Mouse (Mus musculus) c-Kit-positive CD71-positive TER-119-negative erythroid progenitor cells, embryonic 14.5 days (primary cell): Measurements from ENCODE around the gene Sgip1.

Experiments
- DNase-seq: peaks from one replicate; pipeline ENCODE4 v3.0.0-alpha.2; 2013; ENCODE audit warnings: low read depth

Sgip1 gene

DNA sequence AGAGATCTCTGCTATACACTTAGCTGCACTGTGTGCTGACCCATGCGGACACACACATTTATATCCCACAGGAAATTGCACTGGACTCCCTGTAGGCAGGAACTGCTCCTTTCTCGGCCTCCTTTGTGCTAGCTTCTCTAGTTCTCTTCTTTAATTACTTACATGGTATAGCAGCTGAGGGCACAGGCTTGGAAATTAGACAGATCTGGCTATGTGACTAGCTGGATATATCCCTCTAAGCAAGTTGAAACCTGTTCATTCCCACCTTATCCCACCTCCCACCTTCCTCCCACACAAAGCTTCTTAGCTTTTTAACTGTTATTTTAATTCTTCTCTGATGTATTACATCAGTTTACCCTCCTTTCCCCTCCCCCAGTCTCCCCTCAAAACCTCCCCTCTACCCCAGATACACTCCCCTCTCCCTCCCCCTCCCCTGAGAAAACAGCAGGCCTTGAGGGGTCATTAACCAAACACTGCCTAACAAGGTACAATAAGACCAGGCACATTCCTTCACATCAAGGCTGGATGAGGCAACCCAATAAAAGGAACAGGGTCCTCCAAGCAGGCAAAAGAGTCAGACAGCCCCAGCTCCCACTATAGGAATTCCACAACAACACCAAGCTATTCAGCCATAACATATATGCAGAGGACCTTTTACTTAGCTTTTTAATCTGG, 34.6 kb downstream of the Sgip1 start:
- no peak for DNase-seq

DNA sequence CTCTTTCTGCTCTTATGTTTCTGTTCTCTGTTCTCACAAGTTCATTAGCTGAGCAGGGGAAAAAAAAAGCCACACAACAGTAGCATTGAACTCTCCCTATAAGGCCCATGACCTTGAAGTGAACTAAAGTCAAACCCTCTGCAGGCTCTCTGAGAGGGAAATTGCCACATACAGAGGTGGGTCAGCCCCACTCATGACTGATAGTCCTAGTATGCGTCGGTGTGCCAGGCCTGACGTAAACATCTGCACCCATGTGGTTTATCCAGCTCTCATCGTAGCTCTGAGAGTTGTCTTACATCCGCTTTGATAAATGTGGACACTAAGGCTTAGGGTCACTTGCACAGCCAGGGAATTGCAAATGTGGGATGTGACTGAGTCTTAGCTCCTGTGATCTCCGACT, 38.8 kb downstream of the Sgip1 start:
- DNase-seq = no peak

DNA sequence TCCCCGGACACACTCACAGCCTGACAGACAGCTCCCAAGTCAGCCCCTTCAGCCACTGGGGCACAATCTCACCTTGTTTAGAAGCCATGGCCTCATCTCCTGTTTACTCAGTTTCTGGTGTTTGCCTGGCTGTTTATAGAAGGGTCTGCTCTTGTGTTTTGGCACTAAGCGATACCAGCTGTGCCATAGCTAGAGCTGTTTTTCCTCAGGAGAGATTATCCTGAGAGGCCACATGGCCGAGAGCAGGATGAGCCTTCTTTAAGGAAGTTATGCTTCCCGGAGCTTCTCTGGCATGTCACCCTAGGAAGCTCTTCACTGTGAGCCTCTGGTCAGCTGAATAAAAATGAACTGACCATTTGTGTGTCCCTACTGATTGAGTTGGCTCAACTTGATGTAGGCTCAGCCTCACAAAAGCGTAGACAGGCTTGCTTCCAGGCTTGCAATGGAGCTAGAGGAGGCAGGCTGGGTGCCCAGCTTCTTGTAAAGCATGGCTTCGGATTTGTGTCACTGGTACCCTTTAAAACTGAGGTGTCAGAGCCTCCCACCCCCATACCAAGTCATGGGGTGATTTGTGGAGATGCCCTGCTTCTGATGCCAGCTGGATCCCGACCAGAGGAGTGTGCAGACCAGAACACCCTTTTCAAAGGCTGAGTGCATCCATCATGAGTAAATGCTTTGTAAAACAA, 42.1 kb downstream of the Sgip1 start:
- DNase-seq = no peak

DNA sequence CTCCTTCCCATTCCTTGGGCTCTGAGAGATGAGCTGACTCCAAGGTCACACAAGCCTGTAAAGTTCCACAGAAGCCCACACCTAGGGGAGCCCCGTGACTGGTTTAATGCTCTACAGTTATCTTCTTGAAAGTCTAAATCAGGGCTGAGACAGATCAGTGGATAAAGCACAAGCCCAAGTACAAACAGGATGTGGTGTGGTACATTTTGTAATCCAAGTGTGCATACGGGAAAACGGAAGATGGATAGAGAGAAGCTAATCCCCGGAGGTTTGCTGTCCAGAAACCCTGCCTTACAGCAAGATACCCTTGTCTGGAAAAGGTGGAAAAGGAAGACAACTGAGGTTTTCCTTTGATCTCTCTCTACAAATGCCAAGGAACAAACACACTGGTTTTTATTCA, 44.1 kb downstream of the Sgip1 start:
- DNase-seq = no peak

DNA sequence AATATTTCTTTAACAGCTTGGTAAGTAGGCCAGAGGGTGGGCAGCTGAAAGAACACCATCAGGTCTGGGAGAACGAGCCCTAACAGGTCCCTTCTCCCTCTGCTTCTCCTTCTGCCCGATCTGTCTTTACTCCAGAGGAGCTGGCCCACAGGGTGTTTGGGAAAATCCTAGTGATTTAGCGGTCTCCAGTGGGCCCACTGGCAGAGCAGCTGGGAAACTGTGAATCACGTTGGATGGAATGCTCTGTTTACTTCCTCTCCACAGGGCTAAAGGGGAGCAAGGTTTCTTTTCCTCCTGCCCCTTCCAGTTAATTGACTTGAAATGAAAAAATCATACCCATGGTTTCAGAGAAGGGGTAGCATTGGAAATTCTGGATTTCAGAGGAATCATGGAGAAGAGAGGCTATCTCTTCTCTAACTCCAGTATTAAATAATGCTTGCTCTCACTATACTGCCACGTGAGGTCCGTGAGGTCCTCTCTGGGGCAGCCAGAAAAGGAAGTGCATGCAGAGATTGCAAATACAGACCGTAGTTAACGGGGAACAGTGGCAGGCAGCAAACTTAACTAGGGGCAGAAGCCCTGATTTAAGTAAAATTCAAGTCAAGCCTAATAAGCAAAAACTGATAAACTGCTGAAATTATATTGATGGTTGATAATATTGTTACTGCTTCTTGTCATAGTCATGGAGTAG, 51.1 kb downstream of the Sgip1 start:
- DNase-seq = no peak

DNA sequence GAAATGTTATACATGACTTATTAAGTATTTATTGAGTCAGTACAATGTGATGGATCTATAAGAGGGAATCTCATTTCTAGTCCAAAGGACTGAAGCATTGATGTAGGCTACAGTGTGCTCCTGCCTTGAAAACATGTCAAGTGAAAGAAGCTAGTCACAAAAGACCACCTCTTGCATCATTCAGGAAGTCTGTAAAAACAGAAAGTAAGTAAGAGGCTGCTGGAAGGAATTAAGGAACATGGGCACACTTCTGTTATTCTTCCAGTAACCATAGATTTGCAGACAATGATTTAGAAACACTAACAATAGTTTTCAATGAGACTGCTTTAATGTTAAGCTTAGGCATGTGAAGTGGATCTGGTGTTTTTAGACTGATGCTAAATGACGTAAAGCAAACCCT, 60.4 kb downstream of the Sgip1 start:
- no peak for DNase-seq

DNA sequence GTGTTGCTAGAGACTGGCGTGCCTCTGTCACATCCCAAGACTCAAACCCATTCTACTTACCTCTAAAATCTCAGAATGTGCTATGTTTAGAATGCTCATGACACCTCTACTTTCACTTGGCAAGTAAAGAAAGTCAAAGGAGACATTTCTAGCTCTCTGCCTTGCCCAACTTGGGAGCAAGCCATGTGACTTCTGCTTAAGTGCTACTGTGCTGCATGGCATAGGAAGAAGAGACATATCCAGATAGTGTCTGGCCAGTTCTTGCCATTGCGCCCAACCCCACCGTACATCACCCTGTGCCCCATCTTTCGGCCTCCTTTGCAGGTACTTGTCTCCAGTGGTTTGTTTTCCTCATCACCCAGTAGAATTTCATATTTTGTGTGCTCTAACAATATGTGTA, 60.8 kb downstream of the Sgip1 start:
- no peak for DNase-seq

DNA sequence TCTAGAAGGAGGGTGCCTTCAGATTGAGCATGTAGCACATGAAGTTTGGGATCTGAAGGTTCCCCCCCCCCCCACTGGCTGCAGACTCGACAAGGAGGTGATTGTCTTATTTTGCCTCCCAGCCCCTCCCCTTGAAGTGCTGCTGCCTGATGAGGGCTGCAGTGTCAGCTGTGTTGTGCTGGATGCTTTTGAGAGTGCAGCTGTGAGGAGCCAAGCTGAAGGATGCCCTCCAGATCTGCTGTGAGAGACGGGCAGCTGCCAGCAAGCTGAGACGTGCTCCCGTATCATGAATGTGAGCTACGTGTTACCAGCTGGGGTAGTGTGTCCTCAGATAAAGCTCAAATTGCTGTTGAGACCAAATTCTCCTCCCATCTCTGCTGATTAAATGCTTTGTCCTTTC, 63.5 kb downstream of the Sgip1 start:
- DNase-seq = no peak

DNA sequence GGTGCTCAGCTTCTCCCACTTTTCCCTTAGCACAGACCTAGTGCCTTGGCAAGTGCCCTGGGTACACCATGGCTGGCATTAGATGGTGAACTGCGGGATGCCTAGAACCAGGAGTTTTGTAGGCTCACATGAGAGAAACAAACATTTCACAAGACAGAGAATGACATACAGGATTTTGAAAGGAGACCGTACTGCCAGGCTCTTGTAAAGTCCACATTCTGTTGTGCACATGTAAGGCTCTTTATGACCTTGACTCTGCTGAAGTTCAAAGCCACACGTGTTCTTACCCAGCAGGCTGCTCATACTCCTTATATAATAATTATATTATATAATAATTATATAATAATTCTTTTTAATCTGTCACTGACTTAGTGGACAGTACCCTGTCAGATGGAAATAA, 65.9 kb downstream of the Sgip1 start:
- DNase-seq = no peak

DNA sequence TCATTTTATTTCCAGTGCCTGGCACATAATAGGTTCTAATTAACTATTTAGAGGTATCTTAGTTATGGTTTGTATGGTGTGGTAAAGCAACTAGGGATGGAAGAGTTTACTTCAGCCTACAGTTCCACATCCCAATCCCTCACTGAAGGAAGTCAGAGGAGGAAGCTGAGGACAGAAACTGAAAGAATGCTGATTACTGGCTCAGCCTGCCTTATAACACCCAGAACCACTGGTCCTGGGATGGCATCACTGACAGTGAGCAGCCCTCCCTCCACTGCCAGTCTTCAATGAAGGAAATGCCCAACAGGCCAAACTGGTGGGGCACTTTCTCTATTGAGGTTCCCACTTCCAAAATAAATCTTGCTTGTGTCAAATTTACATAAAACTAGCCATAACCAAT, 67.2 kb downstream of the Sgip1 start:
- DNase-seq = no peak

DNA sequence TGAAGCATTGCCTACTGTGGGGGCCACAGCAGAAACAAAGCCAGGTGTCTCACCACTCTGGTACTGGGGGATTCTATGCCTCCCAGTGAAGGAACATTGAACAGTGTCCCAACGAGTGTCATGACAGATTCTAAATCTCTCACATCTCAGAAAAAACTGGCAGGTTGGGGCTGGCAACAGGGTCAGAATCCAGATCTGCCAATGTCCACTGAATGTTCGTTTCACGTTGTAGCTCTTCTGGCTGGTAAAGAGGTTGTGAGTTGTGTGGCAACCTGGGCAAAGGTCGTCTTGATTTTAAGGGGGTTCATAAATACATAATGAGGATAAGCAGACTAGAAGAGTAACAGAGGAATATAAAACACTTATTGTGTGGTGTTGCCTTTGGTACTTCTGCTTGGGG, 68.2 kb downstream of the Sgip1 start:
- DNase-seq = no peak

DNA sequence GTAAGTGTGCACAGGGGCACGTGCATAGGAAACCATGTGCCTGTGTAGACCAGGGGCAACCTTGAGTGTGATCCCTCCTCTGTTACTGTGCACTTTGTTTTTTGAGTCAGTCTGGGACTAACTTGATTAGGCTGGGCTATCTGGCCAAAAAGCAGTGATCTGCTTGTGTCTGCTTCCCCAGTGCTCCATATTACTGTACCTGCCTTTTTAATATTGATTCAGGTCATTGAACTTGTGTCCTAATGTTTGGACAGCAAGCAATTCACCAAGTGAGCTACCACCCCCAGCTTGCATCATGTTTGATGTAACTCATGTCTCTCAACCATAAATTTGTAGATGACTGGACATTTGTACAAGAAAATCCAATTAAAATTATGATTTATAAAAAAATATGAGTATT, 69.2 kb downstream of the Sgip1 start:
- DNase-seq = no peak

DNA sequence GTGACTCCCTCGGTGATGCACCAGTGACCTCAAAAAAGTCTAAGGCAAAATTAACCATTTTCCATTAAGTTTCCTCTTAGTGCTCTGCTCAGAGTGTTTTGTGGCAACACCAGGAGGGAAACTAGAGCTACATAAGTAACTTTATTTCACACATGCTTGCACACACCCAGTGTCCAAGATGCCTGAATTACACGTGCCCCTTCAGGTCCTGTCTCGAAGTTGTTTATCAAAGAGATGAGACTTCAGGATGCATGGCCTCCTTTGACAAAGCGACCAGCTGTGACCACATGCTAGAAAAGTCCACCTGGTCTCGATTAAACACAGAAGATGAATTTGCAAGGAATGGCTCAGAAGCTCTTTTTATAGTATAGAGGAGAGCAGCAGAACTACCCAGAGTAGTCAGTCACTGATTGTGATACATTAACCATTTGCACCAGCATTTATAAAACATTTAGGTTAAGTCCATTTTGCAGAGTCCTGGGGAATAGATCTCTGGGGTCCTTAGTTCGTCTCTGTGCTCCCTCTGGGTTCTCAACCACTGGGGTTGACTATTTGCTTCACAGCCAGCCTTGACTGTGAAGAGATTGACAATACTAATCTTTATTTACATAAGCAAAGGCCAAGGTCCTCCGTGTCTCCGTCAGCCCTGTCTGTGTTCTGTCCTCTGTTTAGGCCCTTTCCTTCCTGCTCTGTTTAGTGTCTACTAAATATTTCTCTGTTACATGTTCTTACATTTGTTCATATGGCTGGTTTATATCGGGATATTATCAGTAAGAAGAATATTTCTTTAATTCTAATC, 70.1 kb downstream of the Sgip1 start:
- no peak for DNase-seq

DNA sequence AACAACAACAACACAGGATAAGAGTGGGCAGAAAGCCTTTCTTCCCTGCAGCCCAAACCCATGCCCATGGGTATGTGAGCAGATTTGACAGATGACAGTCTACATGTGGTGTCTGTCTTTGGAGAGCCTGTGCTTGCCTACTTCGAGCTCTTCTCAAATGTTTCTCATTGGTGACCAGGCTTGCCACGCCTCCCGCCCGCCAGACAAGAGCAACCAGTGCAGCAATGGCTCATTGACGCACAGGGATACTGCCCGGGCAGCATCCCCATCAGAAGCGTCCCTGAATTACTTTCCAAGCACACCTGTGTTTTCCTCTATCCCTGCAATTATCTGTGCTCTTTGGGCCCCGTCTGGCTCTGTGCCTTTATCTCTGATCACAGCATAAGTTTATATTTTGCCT, 72.2 kb downstream of the Sgip1 start:
- DNase-seq = no peak

DNA sequence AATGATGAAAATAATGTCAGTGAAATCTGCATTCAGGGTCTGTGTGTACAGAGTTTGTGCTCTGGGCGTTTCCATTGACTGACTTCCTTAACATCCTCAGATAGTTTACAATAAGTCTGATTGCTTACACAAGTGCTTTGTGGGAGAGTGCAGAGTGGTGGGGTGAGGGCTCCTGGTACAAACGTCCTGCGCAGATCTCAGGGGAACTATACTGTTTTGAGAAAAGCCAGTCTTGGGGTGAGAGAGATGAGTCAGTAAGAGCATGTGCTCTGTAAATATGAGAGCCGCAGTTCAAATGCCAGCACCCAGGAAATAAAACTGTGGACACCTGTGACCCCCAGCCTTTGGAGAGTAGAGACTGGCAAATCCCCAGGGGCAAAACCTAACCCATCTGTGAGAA, 80.7 kb downstream of the Sgip1 start:
- no peak for DNase-seq

DNA sequence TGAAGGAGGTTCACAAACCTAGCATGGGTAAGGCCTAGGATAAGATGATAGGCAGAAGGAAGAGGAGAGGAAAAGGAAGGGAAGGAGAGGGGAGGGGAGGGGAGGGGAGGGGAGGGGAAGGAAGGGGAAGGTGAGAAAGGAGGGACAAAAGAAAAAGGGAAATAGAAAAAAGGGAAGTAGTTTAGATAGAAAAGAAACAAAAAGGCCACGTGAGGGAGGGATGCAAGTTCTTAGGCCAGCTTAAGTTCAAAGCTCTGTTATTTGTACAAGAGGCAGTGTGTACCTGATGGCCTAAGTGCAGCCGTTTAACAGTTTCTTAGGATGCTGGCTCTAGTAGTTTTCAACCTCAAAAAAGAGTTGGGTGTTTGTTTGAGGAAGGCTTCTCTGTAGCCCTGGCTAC, 83.4 kb downstream of the Sgip1 start:
- DNase-seq = no peak

DNA sequence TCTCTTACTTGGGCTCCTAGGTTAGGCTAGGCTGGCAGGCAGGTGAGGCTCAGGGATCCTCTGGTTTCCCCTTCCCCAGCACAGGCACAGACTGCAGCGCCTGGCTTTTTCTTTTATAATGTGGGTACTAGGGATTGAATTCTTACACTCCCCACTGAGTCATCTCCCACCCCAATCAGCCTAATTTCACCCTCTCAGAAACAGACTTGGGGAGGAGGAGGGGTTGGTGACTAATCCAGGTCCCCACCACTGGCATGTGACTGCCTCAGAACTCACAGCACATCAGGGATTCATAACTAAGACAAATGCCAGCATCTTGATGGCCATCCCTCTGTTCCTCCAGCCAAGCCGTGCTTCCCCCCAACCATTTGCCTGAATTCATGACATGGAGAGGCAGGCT, 85.1 kb downstream of the Sgip1 start:
- no peak for DNase-seq

DNA sequence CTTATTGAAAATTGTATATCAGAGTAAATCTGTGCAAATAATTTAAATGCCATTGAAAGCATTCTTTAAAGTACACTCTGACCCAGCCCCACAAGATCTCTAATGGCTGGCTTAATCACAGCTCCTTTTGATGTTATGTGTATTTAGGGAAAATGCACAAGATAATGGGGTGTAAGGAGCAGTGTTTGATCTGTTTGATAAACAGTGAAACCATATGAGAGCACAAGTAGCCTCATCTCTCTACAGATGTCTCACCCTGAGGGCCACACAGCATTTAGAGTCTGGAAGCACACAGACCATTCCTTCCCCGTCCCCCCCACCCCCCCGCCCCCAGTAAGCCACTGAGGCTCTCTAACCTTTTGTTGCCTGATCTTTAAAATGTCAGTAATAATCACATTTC, 87.4 kb downstream of the Sgip1 start:
- DNase-seq = no peak

DNA sequence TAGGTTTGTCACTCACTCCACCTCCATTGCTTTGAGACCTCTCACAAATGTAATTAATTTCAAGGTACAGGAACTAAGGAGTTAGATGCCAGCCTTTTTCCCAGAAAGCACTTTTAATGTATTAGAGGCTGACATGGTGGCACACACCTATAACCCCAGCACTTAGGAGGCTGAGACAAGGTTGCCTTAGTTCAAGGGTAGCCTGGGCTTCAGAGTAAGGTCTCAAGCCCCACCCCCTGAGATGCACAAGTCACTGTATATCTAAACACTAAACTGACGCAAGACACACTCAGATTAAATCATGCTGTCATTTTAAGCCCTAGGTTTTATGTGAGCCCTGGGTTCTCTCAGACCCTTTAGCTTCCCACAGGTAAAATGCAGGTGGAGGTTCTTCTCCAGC, 92.1 kb downstream of the Sgip1 start:
- DNase-seq = no peak

DNA sequence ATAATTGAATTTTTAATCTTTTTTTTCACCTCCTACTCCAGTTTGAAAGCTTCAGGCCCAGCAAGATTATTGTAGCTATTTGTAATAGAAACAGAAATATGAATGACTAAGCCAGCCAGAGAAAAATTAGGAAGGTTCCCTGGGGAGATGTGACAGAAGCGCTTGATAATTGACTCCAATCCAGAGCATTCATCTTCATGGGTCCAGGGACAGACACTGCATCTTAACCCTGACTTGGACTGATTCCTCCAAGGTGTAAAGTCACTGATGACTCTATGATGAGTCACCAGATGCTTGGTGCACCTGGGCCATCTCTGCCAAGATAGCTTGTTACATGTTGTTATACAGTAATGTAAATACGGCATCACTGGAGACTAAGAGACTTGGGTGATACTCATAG, 92.6 kb downstream of the Sgip1 start:
- DNase-seq = no peak

DNA sequence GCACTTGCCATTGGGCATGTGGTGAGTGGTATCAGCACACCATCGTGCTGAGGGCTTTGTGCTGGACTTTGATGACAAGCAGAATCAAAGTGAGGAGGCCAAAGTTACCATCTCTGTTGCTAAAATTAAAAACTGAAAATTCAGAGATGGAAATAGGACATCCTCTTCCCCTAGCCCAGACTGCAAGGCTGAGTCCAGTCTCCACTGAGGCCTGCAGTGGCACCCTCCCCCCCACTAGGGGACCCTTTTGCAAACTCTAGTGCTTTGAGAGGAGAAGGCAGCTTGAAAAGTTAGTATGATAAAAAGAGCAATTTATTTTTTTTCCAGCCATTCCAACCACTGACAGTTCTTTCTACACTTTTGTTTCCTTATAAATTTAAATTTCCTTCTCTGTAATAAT, 93.6 kb downstream of the Sgip1 start:
- DNase-seq = no peak

DNA sequence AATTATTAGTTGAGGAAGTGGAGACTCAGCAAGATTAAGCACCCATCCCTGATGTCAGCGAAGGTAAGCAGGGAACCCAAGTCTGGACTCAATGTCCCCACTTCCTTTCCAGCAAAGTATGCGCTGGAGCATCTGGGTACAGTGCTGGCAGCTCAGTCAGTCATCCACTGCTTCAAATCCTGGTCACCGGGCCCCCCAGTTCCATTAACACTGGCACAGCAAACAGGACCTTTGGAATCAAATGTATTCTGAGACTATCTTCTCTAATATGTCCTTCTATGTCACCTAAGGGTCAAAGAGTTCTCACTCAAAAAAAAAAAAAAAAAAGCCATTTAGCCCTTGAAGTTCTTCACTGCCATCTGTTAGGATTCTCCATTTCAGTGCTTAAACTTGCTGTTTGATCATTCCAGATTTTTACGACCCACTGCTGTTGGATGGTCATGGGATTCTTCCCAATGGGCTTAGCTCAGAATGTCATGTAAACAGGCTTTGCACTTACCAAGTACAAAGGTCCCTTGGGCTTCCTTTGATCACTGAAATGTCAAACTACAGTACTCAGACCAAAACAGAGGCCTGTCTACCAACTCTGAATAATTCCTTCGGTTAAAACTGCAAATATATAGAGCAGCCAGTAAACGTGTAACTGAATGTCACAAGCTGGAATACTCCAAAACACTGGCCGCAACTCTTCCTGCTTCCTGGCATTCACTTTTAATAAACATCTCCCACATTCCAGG, 99.1 kb downstream of the Sgip1 start:
- no peak for DNase-seq
